Mouse (Mus musculus) neural tube, embryonic 14.5 days (tissue): ENCODE data around the gene Fam92b. TPM values are rescaled to one million over a fixed set of nuclear protein-coding genes. Genes with fewer than 3 reads are reported as not detected.

Source experiments
- ATAC-seq: fragments of 200-750 bp; cut with Nextera tagmentation; 2 replicates; pipeline ENCODE4 v1.8.0; 2017; ENCODE audit warnings: low read depth, mild to moderate bottlenecking, moderate TSS enrichment, moderate library complexity
- H3K27ac ChIP-seq: fragments of 300-500 bp; sonication (generic); 2 replicates; pipeline ENCODE4 v1.5.1; 2014; ENCODE audit warnings: low read depth, mild to moderate bottlenecking, control low read depth, low read length, moderate library complexity, mixed read lengths
- H3K27me3 ChIP-seq: fragments of 300-500 bp; sonication (generic); 2 replicates; pipeline ENCODE4 v1.6.1; 2014; ENCODE audit warnings: low read length; ENCODE audit not compliant: control insufficient read depth, insufficient read depth
- H3K36me3 ChIP-seq: fragments of 300-500 bp; sonication (generic); 2 replicates; pipeline ENCODE4 v1.6.1; 2014; ENCODE audit warnings: low read length, mixed read lengths; ENCODE audit not compliant: control insufficient read depth, insufficient read depth
- H3K4me1 ChIP-seq: fragments of 300-500 bp; sonication (generic); 2 replicates; pipeline ENCODE4 v1.6.1; 2014; ENCODE audit warnings: low read length; ENCODE audit not compliant: control insufficient read depth, insufficient read depth
- H3K4me2 ChIP-seq: fragments of 300-500 bp; sonication (generic); 2 replicates; pipeline ENCODE4 v1.6.1; 2014; ENCODE audit warnings: mild to moderate bottlenecking, low read depth, low read length, control low read depth
- H3K4me3 ChIP-seq: fragments of 300-500 bp; sonication (generic); 2 replicates; pipeline ENCODE4 v1.5.1; 2014; ENCODE audit warnings: low read depth, low read length, control low read depth, mixed read lengths
- H3K9ac ChIP-seq: fragments of 300-500 bp; sonication (generic); replicated peaks from 2 replicates; pipeline ENCODE4 v1.6.1; 2014; ENCODE audit warnings: low read depth, mild to moderate bottlenecking, control low read depth, low read length, mixed read lengths
- H3K9me3 ChIP-seq: fragments of 300-500 bp; sonication (generic); 2 replicates; pipeline ENCODE4 v1.6.1; 2016; ENCODE audit warnings: low read length; ENCODE audit not compliant: control insufficient read depth
- WGBS: fragments of 180-500 bp; shearing (Covaris S2); extraction: QIAGEN DNeasy Blood & Tissue Kit; methylation state at CpG from one replicate; pipeline ENCODE4 v1.1.7; 2014; 5-methylcytosine and 5-hydroxymethylcytosine counted together
- polyA plus RNA-seq: library from polyadenylated mRNA; unstranded; fragments of >200 nt; fragmentation: Nextera tagmentation; extraction: Ambion mirVana; gene quantifications from 2 replicates; pipeline ENCODE4 v1.2.1, GENCODE M21; 2014

Fam92b gene
- polyA plus RNA-seq, 1 experiment from 2014 or later: 1.7 TPM

GRCm38 (mm10) chr8:120169119-120169518 lies 8.1 kb downstream of the Fam92b start:
- WGBS: 65% methylated on average over 8 of the region's 8 CpGs
- H3K36me3 ChIP-seq: no peaks in the 10 kb centered on the region
- H3K27me3 ChIP-seq: no peaks in the 10 kb centered on the region
- H3K27ac ChIP-seq: no peak overlapping the region
- H3K9ac ChIP-seq: no peak overlapping the region
- H3K9me3 ChIP-seq: no peaks in the 10 kb centered on the region
- no peak overlapping the region for H3K4me2 ChIP-seq
- H3K4me3 ChIP-seq: no peak overlapping the region
- H3K4me1 ChIP-seq: peaks cover 6% of the 10 kb centered on the region
- ATAC-seq: no peak

- Histone ChIP-seq H3K27ac (no peak overlapping the region), H3K27me3 (no peaks in the 10 kb centered on the region), H3K9ac (no peak overlapping the region), H3K4me2 (no peak overlapping the region; the same call in 1 of the 2 replicates), H3K9me3 (no peaks in the 10 kb centered on the region), H3K4me3 (no peak overlapping the region), H3K4me1 (peaks cover 6% of the 10 kb centered on the region), H3K36me3 (no peaks in the 10 kb centered on the region)
- 12% methylated on average over 5 of the region's 5 CpGs for WGBS
- ATAC-seq: peak; percentile 58; the same call in 1 of the 2 replicates
Measured at GRCm38 (mm10) chr8:120167821-120168220, 9.4 kb downstream of the Fam92b start.

- Histone ChIP-seq H3K36me3 (no peaks in the 10 kb centered on the region), H3K4me2 (no peak overlapping the region), H3K9ac (no peak overlapping the region), H3K4me3 (no peak overlapping the region), H3K4me1 (peaks cover 6% of the 10 kb centered on the region), H3K27me3 (no peaks in the 10 kb centered on the region), H3K27ac (no peak overlapping the region), H3K9me3 (no peaks in the 10 kb centered on the region)
- no peak for ATAC-seq
- WGBS: 84% methylated on average over 8 of the region's 8 CpGs
Measured at GRCm38 (mm10) chr8:120167136-120167535, 10.1 kb downstream of the Fam92b start.

- H3K4me2 ChIP-seq: no peak overlapping the region
- no peaks in the 10 kb centered on the region for H3K27me3 ChIP-seq
- H3K27ac ChIP-seq: no peak overlapping the region
- H3K9ac ChIP-seq: no peak overlapping the region
- H3K9me3 ChIP-seq: no peaks in the 10 kb centered on the region
- ATAC-seq: no peak
- H3K4me1 ChIP-seq: peaks cover 6% of the 10 kb centered on the region
- 93% methylated on average over 5 of the region's 5 CpGs for WGBS
- H3K36me3 ChIP-seq: 0 out of 2 replicates have a peak, but pooled peaks cover 5% of the 10 kb centered on the region
- no peak overlapping the region for H3K4me3 ChIP-seq
Measured at GRCm38 (mm10) chr8:120164026-120164425, 13.2 kb downstream of the Fam92b start.

- ATAC-seq: no peak
- H3K4me3 ChIP-seq: no peak overlapping the region
- H3K9me3 ChIP-seq: no peaks in the 10 kb centered on the region
- H3K36me3 ChIP-seq: 0 out of 2 replicates have a peak, but pooled peaks cover 5% of the 10 kb centered on the region
- H3K27me3 ChIP-seq: no peaks in the 10 kb centered on the region
- no peak overlapping the region for H3K27ac ChIP-seq
- WGBS: 79% methylated on average over 8 of the region's 8 CpGs
- H3K4me2 ChIP-seq: no peak overlapping the region
- H3K4me1 ChIP-seq: peaks cover 6% of the 10 kb centered on the region
- H3K9ac ChIP-seq: no peak overlapping the region
Measured at GRCm38 (mm10) chr8:120163376-120163775, 13.9 kb downstream of the Fam92b start.

- H3K36me3 ChIP-seq: 0 out of 2 replicates have a peak, but pooled peaks cover 5% of the 10 kb centered on the region
- H3K4me3 ChIP-seq: no peak overlapping the region
- no peak for ATAC-seq
- H3K4me1 ChIP-seq: no peaks in the 10 kb centered on the region
- H3K27me3 ChIP-seq: no peaks in the 10 kb centered on the region
- WGBS: 82% methylated on average over 5 of the region's 5 CpGs
- no peak overlapping the region for H3K9ac ChIP-seq
- no peaks in the 10 kb centered on the region for H3K9me3 ChIP-seq
- H3K27ac ChIP-seq: no peak overlapping the region
- no peak overlapping the region for H3K4me2 ChIP-seq
Measured at GRCm38 (mm10) chr8:120162404-120162752, 14.9 kb downstream of the Fam92b start.

- no peak for ATAC-seq
- 82% methylated on average over 16 of the region's 16 CpGs for WGBS
- no peaks in the 10 kb centered on the region for H3K27me3 ChIP-seq
- H3K9me3 ChIP-seq: no peaks in the 10 kb centered on the region
- H3K4me2 ChIP-seq: no peak overlapping the region
- H3K27ac ChIP-seq: no peak overlapping the region
- no peak overlapping the region for H3K4me3 ChIP-seq
- H3K36me3 ChIP-seq: 0 out of 2 replicates have a peak, but pooled peaks cover 5% of the 10 kb centered on the region
- no peaks in the 10 kb centered on the region for H3K4me1 ChIP-seq
- H3K9ac ChIP-seq: no peak overlapping the region
Measured at GRCm38 (mm10) chr8:120161658-120162403, 15.4 kb downstream of the Fam92b start.

- H3K27ac ChIP-seq: no peak overlapping the region
- WGBS: 83% methylated on average over 8 of the region's 8 CpGs
Measured at GRCm38 (mm10) chr8:120160366-120160765, 16.9 kb downstream of the Fam92b start.

GRCm38 (mm10) chr8:120152636-120153035 lies 24.6 kb downstream of the Fam92b start:
- H3K36me3 ChIP-seq: no peaks in the 10 kb centered on the region
- 66% methylated on average over 7 of the region's 7 CpGs for WGBS
- no peaks in the 10 kb centered on the region for H3K27me3 ChIP-seq
- no peak overlapping the region for H3K4me3 ChIP-seq
- H3K4me1 ChIP-seq: 0 out of 2 replicates have a peak, but pooled peaks cover 2% of the 10 kb centered on the region
- H3K9ac ChIP-seq: no peak overlapping the region
- ATAC-seq: no peak
- H3K27ac ChIP-seq: no peak overlapping the region
- no peak overlapping the region for H3K4me2 ChIP-seq
- no peaks in the 10 kb centered on the region for H3K9me3 ChIP-seq

More at GRCm38 (mm10) chr8:120160366-120160765, 16.9 kb downstream of the Fam92b start:
- no peak overlapping the region for H3K4me3 ChIP-seq
- H3K36me3 ChIP-seq: 0 out of 2 replicates have a peak, but pooled peaks cover 5% of the 10 kb centered on the region
- no peaks in the 10 kb centered on the region for H3K4me1 ChIP-seq
- ATAC-seq: no peak
- H3K9me3 ChIP-seq: no peaks in the 10 kb centered on the region
- no peak overlapping the region for H3K9ac ChIP-seq
- H3K4me2 ChIP-seq: no peak overlapping the region
- H3K27me3 ChIP-seq: no peaks in the 10 kb centered on the region
